Mouse (Mus musculus): ENCODE measurements around the gene Slc1a2.

GRCm38 (mm10) chr2:102699921-102700320 lies 41.5 kb downstream of the Slc1a2 start:
- TF ChIP-seq POLR2A (IDR thresholded peaks at IDR 0.05; ENCODE audit: extremely low read depth, insufficient read depth, low read length) (no peak), CTCF (IDR thresholded peaks at IDR 0.05; ENCODE audit: low read depth, low read length) (no peak)

All from liver, adult 2 months (tissue).